Mouse (Mus musculus): ENCODE measurements around the gene Wbp2.

DNA sequence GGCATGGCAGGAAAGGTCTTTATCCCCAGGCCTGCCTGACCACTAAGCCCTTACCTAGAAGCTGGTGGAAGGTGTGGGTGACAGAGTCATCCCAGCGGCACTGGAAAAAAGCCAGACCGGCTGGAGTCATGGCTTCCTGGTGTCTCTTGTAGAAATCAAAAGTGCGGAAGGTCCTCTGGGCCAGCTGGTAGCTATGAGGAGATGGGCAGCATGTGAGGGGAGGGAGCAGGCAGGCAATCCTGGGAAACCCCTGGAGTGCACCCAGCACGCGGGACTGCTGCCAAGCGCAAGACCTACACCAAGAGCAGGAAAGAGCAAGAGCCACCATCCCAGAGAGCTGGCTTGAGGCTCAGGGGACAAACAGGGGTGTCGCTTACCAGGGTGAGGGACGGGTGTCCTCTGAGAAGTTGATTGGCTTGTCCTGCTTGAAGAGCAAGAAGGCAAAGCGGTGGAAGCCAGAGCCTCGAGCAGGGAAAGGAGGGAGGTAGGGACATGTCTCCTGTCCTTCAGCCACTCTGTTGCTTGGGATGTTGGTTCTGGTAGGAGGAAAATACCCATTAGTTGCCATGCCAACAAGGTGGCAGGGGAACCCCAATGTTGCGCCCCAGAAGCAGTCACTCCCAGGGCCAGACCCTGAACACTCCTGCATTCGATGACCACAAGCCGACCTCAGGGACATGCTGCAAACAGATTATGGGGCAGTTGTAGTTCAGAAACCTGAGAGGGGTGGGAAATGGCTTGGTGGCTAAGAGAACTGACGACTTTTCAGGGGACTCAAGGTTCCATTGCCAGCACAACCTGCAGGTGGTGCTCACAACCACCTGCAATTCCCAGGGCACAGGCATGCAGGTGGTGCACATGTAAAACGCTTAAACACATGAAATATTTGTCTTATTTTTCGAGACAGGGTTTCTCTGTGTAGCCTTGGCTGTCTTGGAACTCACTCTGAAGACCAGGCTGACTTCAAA lies 45.9 kb upstream of the Wbp2 start:
- TF ChIP-seq CTCF (IDR thresholded peaks at IDR 0.05; ENCODE audit: insufficient read depth, low read depth, low read length): no peak
- no peak for TF ChIP-seq POLR2A (IDR thresholded peaks at IDR 0.05; ENCODE audit: insufficient read depth, low read depth, low read length)

Data from olfactory bulb, adult 2 months (tissue).